Comparison of ENCODE assay signal across 8 mouse cellular contexts in genomic region chr10:127511634-127512306, GRCm38 (mm10). TPM values are rescaled to one million over a fixed set of nuclear protein-coding genes. Genes with fewer than 3 reads are reported as not detected.
DNase-seq lines count a peak whose midpoint lies in the region; ATAC-seq and TF ChIP-seq lines count a peak whose summit lies in the region.

No protein-coding gene starts in this region.

- TF ChIP-seq RAD21 in MEL (IDR thresholded peaks at IDR 0.05; ENCODE audit: low read depth, low read length), result no peak

- intact Hi-C loops in gastrocnemius, postnatal 14 days (cut with DNase I; ENCODE audit: low total_unique reads), result loop anchor here (2.0 kb wide), 1 partner anchor 23 kb away; the partner anchor contains the start of gene Nxph4
- intact Hi-C loops in heart, postnatal 14 days (cut with DNase I), result no loop called here
- intact Hi-C loops in left cerebral cortex, postnatal 10 days (cut with DNase I), result no loop called here

- peak overlapping the region; percentile 45 to 63 for H3K4me3 ChIP-seq in MEL (ENCODE audit: control insufficient read depth in 1 of 2, insufficient read depth in 1 of 2, low read depth in 2 of 2, low read length in 2 of 2)
- H3K4me3 ChIP-seq in midbrain, embryonic 14.5 days (replicated peaks; ENCODE audit: low read depth, low read length), result peak overlapping the region; percentile 41

- ATAC-seq in midbrain, embryonic 14.5 days (ENCODE audit: low FRiP score, low TSS enrichment), result peak; percentile 11; the same call in 1 of the 2 replicates

- no peak for TF ChIP-seq EP300 in MEL (IDR thresholded peaks at IDR 0.05; ENCODE audit: low read depth in 1 of 2, low read length in 2 of 2)

- peaks cover 0 to 2% of the 10 kb centered on the region in 2 experiments; a peak in 2 of 4 replicates for H3K36me3 ChIP-seq in MEL (ENCODE audit: control insufficient read depth in 1 of 2, insufficient read depth in 2 of 2, low read length in 2 of 2)
- 0 out of 2 replicates have a peak, but pooled peaks cover 4% of the 10 kb centered on the region for H3K36me3 ChIP-seq in midbrain, embryonic 14.5 days (ENCODE audit: control insufficient read depth, insufficient read depth, low read length)

- H3K79me2 ChIP-seq in MEL (ENCODE audit: control insufficient read depth, insufficient read depth, low read length, poor library complexity), result no peaks in the 10 kb centered on the region; the same call in 1 of the 2 replicates

- peak overlapping the region; percentile 62 for H3K27ac ChIP-seq in MEL (ENCODE audit: control insufficient read depth, low read depth, low read length)
- peak overlapping the region; percentile 99 for H3K27ac ChIP-seq in midbrain, embryonic 14.5 days (replicated peaks; ENCODE audit: low read depth, low read length)

- peak overlapping the region; percentile 89 for H3K4me2 ChIP-seq in midbrain, embryonic 14.5 days (ENCODE audit: low read length)

- TF ChIP-seq POLR2A in MEL (IDR thresholded peaks at IDR 0.05; ENCODE audit: control insufficient read depth in 1 of 2, insufficient read depth in 1 of 2, low read depth in 1 of 2, low read length in 2 of 2, poor library complexity in 1 of 2), result 0 out of 4 replicates have a peak, but pooled peaks of 1 of the 2 experiments have one; percentile 34

- TF ChIP-seq CTCF in MEL (IDR thresholded peaks at IDR 0.05 in 2 of 3, conservative IDR thresholded peaks at IDR 0.05 in 1 of 3; ENCODE audit: control insufficient read depth in 1 of 3, insufficient read depth in 1 of 3, low read depth in 2 of 3, low read length in 3 of 3, poor library complexity in 1 of 3, severe bottlenecking in 1 of 3), result peak in 2 of 3 experiments; percentile 33 to 43; a peak in 4 of 6 replicates

- no peaks in the 10 kb centered on the region for H3K27me3 ChIP-seq in MEL (ENCODE audit: control insufficient read depth in 1 of 2, insufficient read depth in 2 of 2, low read length in 2 of 2)
- H3K27me3 ChIP-seq in midbrain, embryonic 14.5 days (ENCODE audit: control insufficient read depth, insufficient read depth, low read length), result peaks cover 18% of the 10 kb centered on the region

- no peaks in the 10 kb centered on the region for H3K9me3 ChIP-seq in MEL (replicated peaks; ENCODE audit: insufficient read depth, low read length)
- H3K9me3 ChIP-seq in midbrain, embryonic 14.5 days (ENCODE audit: control insufficient read depth, low read length), result no peaks in the 10 kb centered on the region

- peaks cover 0 to 31% of the 10 kb centered on the region in 2 experiments; a peak in 3 of 4 replicates for H3K4me1 ChIP-seq in MEL (ENCODE audit: control insufficient read depth in 1 of 2, insufficient read depth in 2 of 2, low read length in 2 of 2)
- H3K4me1 ChIP-seq in midbrain, embryonic 14.5 days (ENCODE audit: control insufficient read depth, insufficient read depth, low read length), result peaks cover 76% of the 10 kb centered on the region

- H3K9ac ChIP-seq in MEL (ENCODE audit: control insufficient read depth, low read depth, low read length, poor library complexity, severe bottlenecking), result peak overlapping the region; percentile 67
- H3K9ac ChIP-seq in midbrain, embryonic 14.5 days (replicated peaks; ENCODE audit: low read length), result peak overlapping the region; percentile 86

- WGBS in midbrain, embryonic 14.5 days, result under 1% methylated on average over 46 of the region's 46 CpGs

- peak; percentile 47 for DNase-seq in gastrocnemius, postnatal 14 days
- no peak for DNase-seq in gastrocnemius, adult 18-20 months (ENCODE audit: low spot score)
- peak; percentile 77 for DNase-seq in MEL (ENCODE audit: low read depth, low spot score)
- peak; percentile 78 for DNase-seq in embryo, embryonic 10.5 days (ENCODE audit: low spot score)
- peak; percentile 33 to 40 for DNase-seq in heart, postnatal 14 days
- DNase-seq in left cerebral cortex, postnatal 10 days (ENCODE audit: extremely low spot score in 1 of 2, low spot score in 2 of 2), result peak; percentile 87 to 90
- peak; percentile 90 for DNase-seq in midbrain, embryonic 14.5 days
- DNase-seq in thymus, postnatal 0 days (ENCODE audit: low spot score), result peak; percentile 62

TF ChIP-seq in MEL, 35 proteins besides CTCF, POLR2A, EP300 and RAD21:
- TF ChIP-seq HCFC1 (IDR thresholded peaks at IDR 0.05; ENCODE audit: low read depth, low read length) (peak; percentile 18; the same call in 1 of the 2 replicates), ETS1 (IDR thresholded peaks at IDR 0.05; ENCODE audit: low read depth, low read length) (no peak), RCOR1 (IDR thresholded peaks at IDR 0.05; ENCODE audit: low read depth, low read length) (0 out of 2 replicates have a peak, but pooled peaks have one; percentile 29), SIN3A (IDR thresholded peaks at IDR 0.05; ENCODE audit: low read length) (0 out of 2 replicates have a peak, but pooled peaks have one; percentile 21), MXI1 (IDR thresholded peaks at IDR 0.05; ENCODE audit: low read depth, low read length) (peak; percentile 48; the same call in 1 of the 2 replicates), MAX (IDR thresholded peaks at IDR 0.05; ENCODE audit: low read length) (no peak)

RNA-seq across cellular contexts. Expression of gene Ndufa4l2, which starts 3.0 kb away (rescaled TPM):
- total RNA-seq in gastrocnemius, postnatal 14 days (2021), result 10 to 100 TPM; 23.3 to 25.3 TPM
- total RNA-seq in gastrocnemius, adult 18-20 months (2021), result 10 to 100 TPM; 10.1 to 13.7 TPM
- total RNA-seq in MEL (2012; rRNA removed), result 21.8 and 28.6 TPM in 2 replicates
- polyA plus RNA-seq in MEL (2012; ENCODE audit: insufficient read depth in 1 of 2, insufficient read length in 2 of 2, low read depth in 1 of 2, low replicate concordance in 2 of 2, missing spikeins in 1 of 2), result 10 to 100 TPM in 1 of 2 experiments, not detected in 1; 26.6 TPM
- total RNA-seq in heart, postnatal 14 days (2021), result 10 to 100 TPM; 38.3 TPM
- 1 to 10 TPM; 6.0 to 7.0 TPM for total RNA-seq in left cerebral cortex, postnatal 10 days (2021)
- 14.2 and 18.6 TPM in 2 replicates for polyA plus RNA-seq in midbrain, embryonic 14.5 days (2014; fragmentation: Nextera tagmentation; extraction: Ambion mirVana)
- polyA plus RNA-seq in thymus, postnatal 0 days (2015; fragmentation: Nextera tagmentation; extraction: Ambion mirVana), result 10.4 and 13.2 TPM in 2 replicates

RNA-seq across cellular contexts. Expression of gene Stac3, which starts 10.3 kb away (rescaled TPM):
- total RNA-seq in gastrocnemius, postnatal 14 days (2021), result 100 to 1,000 TPM; 315 to 336 TPM
- 100 to 1,000 TPM; 381 to 402 TPM for total RNA-seq in gastrocnemius, adult 18-20 months (2021)
- not detected in 2 replicates for total RNA-seq in MEL (2012; rRNA removed)
- under 1 TPM in 1 of 2 experiments, not detected in 1; 0.25 TPM for polyA plus RNA-seq in MEL (2012; ENCODE audit: insufficient read depth in 1 of 2, insufficient read length in 2 of 2, low read depth in 1 of 2, low replicate concordance in 2 of 2, missing spikeins in 1 of 2)
- total RNA-seq in heart, postnatal 14 days (2021), result 1 to 10 TPM in 1 of 2 experiments, under 1 TPM in 1; 0.88 to 2.1 TPM
- 1 to 10 TPM; 4.1 to 7.5 TPM for total RNA-seq in left cerebral cortex, postnatal 10 days (2021)
- polyA plus RNA-seq in midbrain, embryonic 14.5 days (2014; fragmentation: Nextera tagmentation; extraction: Ambion mirVana), result 0.32 and 1.0 TPM in 2 replicates
- polyA plus RNA-seq in thymus, postnatal 0 days (2015; fragmentation: Nextera tagmentation; extraction: Ambion mirVana), result 0.30 and 0.73 TPM in 2 replicates

RNA-seq across cellular contexts. Expression of gene Shmt2, which starts 10.5 kb away (rescaled TPM):
- 10 to 100 TPM; 29.4 to 33.1 TPM for total RNA-seq in gastrocnemius, postnatal 14 days (2021)
- total RNA-seq in gastrocnemius, adult 18-20 months (2021), result 10 to 100 TPM; 25.8 to 25.9 TPM
- total RNA-seq in MEL (2012; rRNA removed), result 242 and 383 TPM in 2 replicates
- polyA plus RNA-seq in MEL (2012; ENCODE audit: insufficient read depth in 1 of 2, insufficient read length in 2 of 2, low read depth in 1 of 2, low replicate concordance in 2 of 2, missing spikeins in 1 of 2), result 100 to 1,000 TPM; 263 to 582 TPM
- total RNA-seq in heart, postnatal 14 days (2021), result 10 to 100 TPM; 38.3 to 39.2 TPM
- 10 to 100 TPM; 28.3 to 32.8 TPM for total RNA-seq in left cerebral cortex, postnatal 10 days (2021)
- polyA plus RNA-seq in midbrain, embryonic 14.5 days (2014; fragmentation: Nextera tagmentation; extraction: Ambion mirVana), result 48.9 and 50.7 TPM in 2 replicates
- 102 and 118 TPM in 2 replicates for polyA plus RNA-seq in thymus, postnatal 0 days (2015; fragmentation: Nextera tagmentation; extraction: Ambion mirVana)

RNA-seq across cellular contexts. Expression of gene Nxph4, which starts 22.6 kb away (rescaled TPM):
- 1 to 10 TPM; 1.3 to 1.5 TPM for total RNA-seq in gastrocnemius, postnatal 14 days (2021)
- under 1 TPM; 0.14 to 0.36 TPM for total RNA-seq in gastrocnemius, adult 18-20 months (2021)
- total RNA-seq in MEL (2012; rRNA removed), result not detected in 2 replicates
- polyA plus RNA-seq in MEL (2012; ENCODE audit: insufficient read depth in 1 of 2, insufficient read length in 2 of 2, low read depth in 1 of 2, low replicate concordance in 2 of 2, missing spikeins in 1 of 2), result under 1 TPM in 1 of 2 experiments, not detected in 1; 0.24 TPM
- total RNA-seq in heart, postnatal 14 days (2021), result 1 to 10 TPM; 1.1 TPM
- total RNA-seq in left cerebral cortex, postnatal 10 days (2021), result 1 to 10 TPM; 5.8 to 8.5 TPM
- 106 and 134 TPM in 2 replicates for polyA plus RNA-seq in midbrain, embryonic 14.5 days (2014; fragmentation: Nextera tagmentation; extraction: Ambion mirVana)
- 0.19 and 0.23 TPM in 2 replicates for polyA plus RNA-seq in thymus, postnatal 0 days (2015; fragmentation: Nextera tagmentation; extraction: Ambion mirVana)

Comparison
In these comparisons a context has a peak if more than half of its experiments do, and no peak if none do; other contexts are left out.
1. RNA of gene Stac3, which starts 10.3 kb away (total RNA-seq): 381 to 402 TPM in gastrocnemius, adult 18-20 months and 315 to 336 TPM in gastrocnemius, postnatal 14 days; 4.1 to 7.5 TPM in left cerebral cortex, postnatal 10 days, 0.88 to 2.1 TPM in heart, postnatal 14 days and not detected in MEL; every median in the first group is over 10 times any median in the second.